Mouse (Mus musculus) CD4-positive, CD25-positive, alpha-beta regulatory T cell, adult 4 months (primary cell): ENCODE data around the gene Gnao1. TPM values are rescaled to one million over a fixed set of nuclear protein-coding genes. Genes with fewer than 3 reads are reported as not detected.

Experiments used
- ATAC-seq: one replicate; pipeline ENCODE4 v1.8.0; 2017
- polyA plus RNA-seq, 2 experiments: library from polyadenylated mRNA; unstranded; fragments of 100-300 nt; shearing (Covaris generic); gene quantifications; one replicate each; pipeline ENCODE4 v1.2.1; 2017

The Gnao1 gene
- polyA plus RNA-seq, 2 experiments from 2014 or later = 0.43 TPM; not detected in 1

- peak; percentile 56 for ATAC-seq
Observed at GRCm38 (mm10) chr8:94010101-94010705, 200.4 kb downstream of the Gnao1 start.

GRCm38 (mm10) chr8:94011076-94012012 is 201.6 kb downstream of the Gnao1 start:
- peak; percentile 1 for ATAC-seq

GRCm38 (mm10) chr8:94012013-94012951 is 202.5 kb downstream of the Gnao1 start, which contains the start of gene Amfr:
Amfr (minus strand) TSS chr8:94012842.
- peak; percentile 74 for ATAC-seq

GRCm38 (mm10) chr8:94013026-94013612 is 203.4 kb downstream of the Gnao1 start:
- ATAC-seq = no peak

Other genes starting within 250 kb of the Gnao1 start
- 10 to 100 TPM; 33.1 to 37.4 TPM for gene Amfr, start 202.9 kb downstream of the Gnao1 start, polyA plus RNA-seq
- 10 to 100 TPM; 57.1 to 87.8 TPM for gene Nudt21, start 227.1 kb downstream of the Gnao1 start, polyA plus RNA-seq
- 10 to 100 TPM; 17.3 to 18.3 TPM for gene Ogfod1, start 227.2 kb downstream of the Gnao1 start, polyA plus RNA-seq